Mouse (Mus musculus): ENCODE measurements at regions not wholly inside any gene's neighbourhood (a gene's known extent, or its start where the extent isn't known, plus 50 kb on each side); places are given as distances from the start of the nearest gene placed in this dataset.

GRCm38 (mm10) chr1:69429632-69430031 lies 257.4 kb downstream of the Ikzf2 start:
- Histone ChIP-seq H3K4me2 (ENCODE audit: low read length) (no peak overlapping the region), H3K4me3 (replicated peaks; ENCODE audit: low read depth, low read length) (no peak overlapping the region), H3K36me3 (ENCODE audit: control insufficient read depth, insufficient read depth, low read length) (no peaks in the 10 kb centered on the region), H3K9me3 (ENCODE audit: control insufficient read depth, low read length) (no peaks in the 10 kb centered on the region), H3K4me1 (ENCODE audit: control insufficient read depth, insufficient read depth, low read length) (no peaks in the 10 kb centered on the region), H3K27ac (replicated peaks; ENCODE audit: low read depth, low read length) (no peak overlapping the region), H3K27me3 (ENCODE audit: control insufficient read depth, insufficient read depth, low read length) (no peaks in the 10 kb centered on the region), H3K9ac (replicated peaks; ENCODE audit: low read length) (no peak overlapping the region)
- ATAC-seq (ENCODE audit: low FRiP score, low TSS enrichment) (no peak), DNase-seq (peak; percentile 20)
- WGBS = 23% methylated on average over 5 of the region's 5 CpGs

- Histone ChIP-seq H3K9me3 (ENCODE audit: control insufficient read depth, low read length) (peaks cover 25% of the 10 kb centered on the region), H3K27me3 (ENCODE audit: control insufficient read depth, insufficient read depth, low read length) (no peaks in the 10 kb centered on the region), H3K4me1 (ENCODE audit: control insufficient read depth, insufficient read depth, low read length) (no peaks in the 10 kb centered on the region), H3K27ac (replicated peaks; ENCODE audit: low read depth, low read length) (no peak overlapping the region), H3K4me3 (replicated peaks; ENCODE audit: low read depth, low read length) (no peak overlapping the region), H3K9ac (replicated peaks; ENCODE audit: low read length) (no peak overlapping the region), H3K36me3 (ENCODE audit: control insufficient read depth, insufficient read depth, low read length) (no peaks in the 10 kb centered on the region), H3K4me2 (ENCODE audit: low read length) (no peak overlapping the region)
- WGBS = 84% methylated on average over 2 of the region's 2 CpGs
- DNase-seq (no peak), ATAC-seq (ENCODE audit: low FRiP score, low TSS enrichment) (no peak)
These were observed 289.4 kb downstream of the Ikzf2 start for GRCm38 (mm10) chr1:69397676-69398075.

DNA sequence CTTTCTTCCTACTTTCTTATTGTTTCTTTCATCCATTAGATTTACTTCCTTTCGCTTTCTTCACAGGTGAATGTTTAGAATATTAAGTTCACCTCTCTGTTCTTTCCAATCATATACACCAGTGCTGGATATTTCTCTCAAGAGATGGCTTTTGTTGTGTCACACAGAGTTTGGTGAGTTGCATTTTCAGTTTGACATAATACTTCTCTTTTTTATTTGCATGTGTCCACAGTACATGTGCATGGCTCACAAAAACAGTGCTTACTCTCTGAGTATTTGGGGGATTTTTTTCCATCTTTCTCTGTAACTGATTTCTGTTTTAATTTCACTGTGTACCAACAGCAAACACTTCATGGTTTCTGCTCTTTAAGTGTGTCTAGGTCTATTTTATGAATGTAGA lies 274.5 kb upstream of the Erbb4 start:
- Histone ChIP-seq H3K36me3 (ENCODE audit: control insufficient read depth, insufficient read depth, low read length) (no peaks in the 10 kb centered on the region), H3K9ac (replicated peaks; ENCODE audit: low read length) (no peak overlapping the region), H3K4me2 (ENCODE audit: low read length) (no peak overlapping the region), H3K27ac (replicated peaks; ENCODE audit: low read depth, low read length) (no peak overlapping the region), H3K27me3 (ENCODE audit: control insufficient read depth, insufficient read depth, low read length) (no peaks in the 10 kb centered on the region), H3K9me3 (ENCODE audit: control insufficient read depth, low read length) (no peaks in the 10 kb centered on the region), H3K4me1 (ENCODE audit: control insufficient read depth, insufficient read depth, low read length) (no peaks in the 10 kb centered on the region), H3K4me3 (replicated peaks; ENCODE audit: low read depth, low read length) (no peak overlapping the region)
- DNase-seq = no peak
- 98% methylated on average over 1 of the region's 1 CpGs for WGBS
- no peak for ATAC-seq (ENCODE audit: low FRiP score, low TSS enrichment)

DNA sequence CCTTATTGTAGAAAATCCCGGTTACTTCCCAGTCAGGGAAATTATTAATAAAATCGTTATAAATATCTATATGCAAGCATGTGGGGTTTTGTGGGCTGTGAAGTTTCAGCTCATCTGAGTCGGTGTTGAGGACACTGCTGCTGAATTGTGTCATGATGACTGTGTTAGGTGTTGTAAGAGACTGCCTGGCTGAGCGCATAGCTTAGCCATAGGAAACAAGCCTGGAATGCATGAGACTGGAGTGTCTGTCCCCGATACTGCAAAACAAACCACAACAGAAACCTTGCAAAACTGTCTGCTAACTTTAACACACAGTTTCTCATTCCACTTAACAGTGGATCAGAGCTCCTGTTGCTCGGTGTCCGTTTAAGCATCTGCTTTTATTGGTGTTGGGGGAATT lies 271.9 kb upstream of the Erbb4 start:
- WGBS = 88% methylated on average over 7 of the region's 7 CpGs
- H3K27me3 ChIP-seq (ENCODE audit: control insufficient read depth, insufficient read depth, low read length) = no peaks in the 10 kb centered on the region
- H3K4me2 ChIP-seq (ENCODE audit: low read length) = no peak overlapping the region
- H3K4me3 ChIP-seq (replicated peaks; ENCODE audit: low read depth, low read length) = no peak overlapping the region
- H3K36me3 ChIP-seq (ENCODE audit: control insufficient read depth, insufficient read depth, low read length) = no peaks in the 10 kb centered on the region
- H3K27ac ChIP-seq (replicated peaks; ENCODE audit: low read depth, low read length) = no peak overlapping the region
- H3K9me3 ChIP-seq (ENCODE audit: control insufficient read depth, low read length) = peaks cover 5% of the 10 kb centered on the region; the same call in 1 of the 2 replicates
- ATAC-seq (ENCODE audit: low FRiP score, low TSS enrichment) (no peak), DNase-seq (no peak)
- H3K4me1 ChIP-seq (ENCODE audit: control insufficient read depth, insufficient read depth, low read length) = no peaks in the 10 kb centered on the region
- no peak overlapping the region for H3K9ac ChIP-seq (replicated peaks; ENCODE audit: low read length)

DNA sequence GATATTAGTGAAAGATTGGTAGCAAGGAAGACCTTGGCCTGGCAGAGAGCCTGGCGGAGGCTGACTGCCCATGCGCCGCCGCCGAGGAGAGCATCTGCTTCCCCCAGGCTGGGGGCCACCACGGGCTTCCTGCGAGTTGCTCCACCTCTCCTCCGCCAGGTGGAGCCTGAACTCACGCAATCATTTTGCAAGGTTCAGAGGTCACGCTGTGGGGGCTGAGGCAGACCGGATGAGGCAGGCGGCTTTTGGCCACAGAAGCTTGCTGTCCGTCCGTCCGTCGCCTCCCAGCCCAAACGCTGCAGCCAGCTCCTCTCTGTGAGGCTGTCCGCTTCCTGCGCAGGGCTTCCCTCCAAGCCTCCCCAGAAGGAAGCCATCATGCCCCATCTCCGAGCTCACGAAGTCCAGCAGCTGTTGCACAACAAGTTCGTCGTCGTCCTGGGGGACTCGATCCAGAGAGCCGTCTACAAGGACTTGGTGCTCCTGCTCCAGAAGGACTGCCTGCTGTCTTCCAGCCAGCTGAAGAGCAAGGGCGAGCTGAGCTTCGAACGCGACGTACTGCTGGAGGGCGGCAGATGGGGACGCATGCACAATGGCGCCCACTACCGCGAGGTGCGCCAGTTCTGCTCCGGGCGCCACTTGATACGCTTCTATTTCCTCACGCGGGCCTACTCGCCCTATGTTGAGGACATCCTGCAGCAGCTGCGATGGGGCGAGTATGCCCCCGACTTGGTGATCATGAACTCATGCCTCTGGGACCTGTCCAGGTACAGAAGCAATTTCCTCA lies 269.3 kb upstream of the Erbb4 start:
- Histone ChIP-seq H3K4me2 (ENCODE audit: low read length) (no peak overlapping the region), H3K9me3 (ENCODE audit: control insufficient read depth, low read length) (peaks cover 5% of the 10 kb centered on the region; the same call in 1 of the 2 replicates), H3K9ac (replicated peaks; ENCODE audit: low read length) (no peak overlapping the region), H3K36me3 (ENCODE audit: control insufficient read depth, insufficient read depth, low read length) (no peaks in the 10 kb centered on the region), H3K27me3 (ENCODE audit: control insufficient read depth, insufficient read depth, low read length) (no peaks in the 10 kb centered on the region), H3K4me3 (replicated peaks; ENCODE audit: low read depth, low read length) (no peak overlapping the region), H3K27ac (replicated peaks; ENCODE audit: low read depth, low read length) (no peak overlapping the region), H3K4me1 (ENCODE audit: control insufficient read depth, insufficient read depth, low read length) (no peaks in the 10 kb centered on the region)
- WGBS = 97% methylated on average over 46 of the region's 46 CpGs
- no peak for DNase-seq
- no peak for ATAC-seq (ENCODE audit: low FRiP score, low TSS enrichment)

DNA sequence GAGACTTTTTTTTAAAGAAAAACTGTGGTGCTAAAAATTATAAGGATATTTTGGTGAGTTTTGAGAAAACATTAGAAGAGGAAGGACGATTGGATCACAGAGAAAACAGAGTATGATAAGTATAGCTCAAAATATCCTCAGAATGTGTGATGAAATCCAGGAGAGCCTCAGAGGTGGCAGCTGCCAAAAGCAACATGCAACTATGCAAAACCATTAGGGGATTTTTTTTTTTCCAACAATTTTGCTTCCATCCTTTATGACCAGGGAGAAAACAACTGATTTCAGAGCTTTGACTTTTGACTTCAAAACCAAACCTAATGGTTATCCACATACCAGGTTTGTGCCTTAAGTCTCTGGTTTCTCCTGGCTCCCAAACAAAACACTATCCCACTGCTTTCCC lies 267.4 kb upstream of the Erbb4 start:
- Histone ChIP-seq H3K36me3 (ENCODE audit: control insufficient read depth, insufficient read depth, low read length) (no peaks in the 10 kb centered on the region), H3K27me3 (ENCODE audit: control insufficient read depth, insufficient read depth, low read length) (no peaks in the 10 kb centered on the region), H3K4me3 (replicated peaks; ENCODE audit: low read depth, low read length) (no peak overlapping the region), H3K27ac (replicated peaks; ENCODE audit: low read depth, low read length) (no peak overlapping the region), H3K4me1 (ENCODE audit: control insufficient read depth, insufficient read depth, low read length) (no peaks in the 10 kb centered on the region), H3K9me3 (ENCODE audit: control insufficient read depth, low read length) (peaks cover 5% of the 10 kb centered on the region; the same call in 1 of the 2 replicates), H3K9ac (replicated peaks; ENCODE audit: low read length) (no peak overlapping the region), H3K4me2 (ENCODE audit: low read length) (no peak overlapping the region)
- 63% methylated on average over 1 of the region's 1 CpGs for WGBS
- DNase-seq (no peak), ATAC-seq (ENCODE audit: low FRiP score, low TSS enrichment) (no peak)

GRCm38 (mm10) chr1:69370078-69370477 lies 262.2 kb upstream of the Erbb4 start:
- no peak for DNase-seq
- Histone ChIP-seq H3K9me3 (ENCODE audit: control insufficient read depth, low read length) (no peaks in the 10 kb centered on the region), H3K9ac (replicated peaks; ENCODE audit: low read length) (no peak overlapping the region), H3K4me1 (ENCODE audit: control insufficient read depth, insufficient read depth, low read length) (no peaks in the 10 kb centered on the region), H3K27me3 (ENCODE audit: control insufficient read depth, insufficient read depth, low read length) (no peaks in the 10 kb centered on the region), H3K36me3 (ENCODE audit: control insufficient read depth, insufficient read depth, low read length) (no peaks in the 10 kb centered on the region), H3K4me3 (replicated peaks; ENCODE audit: low read depth, low read length) (no peak overlapping the region), H3K4me2 (ENCODE audit: low read length) (no peak overlapping the region), H3K27ac (replicated peaks; ENCODE audit: low read depth, low read length) (no peak overlapping the region)
- WGBS = 89% methylated on average over 2 of the region's 2 CpGs
- ATAC-seq (ENCODE audit: low FRiP score, low TSS enrichment) = no peak

GRCm38 (mm10) chr1:69367531-69367930 lies 259.7 kb upstream of the Erbb4 start:
- ATAC-seq (ENCODE audit: low FRiP score, low TSS enrichment) (no peak), DNase-seq (peak; percentile 14)
- no peaks in the 10 kb centered on the region for H3K36me3 ChIP-seq (ENCODE audit: control insufficient read depth, insufficient read depth, low read length)
- H3K9ac ChIP-seq (replicated peaks; ENCODE audit: low read length) = no peak overlapping the region
- H3K4me2 ChIP-seq (ENCODE audit: low read length) = no peak overlapping the region
- no peak overlapping the region for H3K4me3 ChIP-seq (replicated peaks; ENCODE audit: low read depth, low read length)
- H3K27me3 ChIP-seq (ENCODE audit: control insufficient read depth, insufficient read depth, low read length) = no peaks in the 10 kb centered on the region
- 67% methylated on average over 1 of the region's 1 CpGs for WGBS
- no peaks in the 10 kb centered on the region for H3K4me1 ChIP-seq (ENCODE audit: control insufficient read depth, insufficient read depth, low read length)
- no peaks in the 10 kb centered on the region for H3K9me3 ChIP-seq (ENCODE audit: control insufficient read depth, low read length)
- H3K27ac ChIP-seq (replicated peaks; ENCODE audit: low read depth, low read length) = no peak overlapping the region

DNA sequence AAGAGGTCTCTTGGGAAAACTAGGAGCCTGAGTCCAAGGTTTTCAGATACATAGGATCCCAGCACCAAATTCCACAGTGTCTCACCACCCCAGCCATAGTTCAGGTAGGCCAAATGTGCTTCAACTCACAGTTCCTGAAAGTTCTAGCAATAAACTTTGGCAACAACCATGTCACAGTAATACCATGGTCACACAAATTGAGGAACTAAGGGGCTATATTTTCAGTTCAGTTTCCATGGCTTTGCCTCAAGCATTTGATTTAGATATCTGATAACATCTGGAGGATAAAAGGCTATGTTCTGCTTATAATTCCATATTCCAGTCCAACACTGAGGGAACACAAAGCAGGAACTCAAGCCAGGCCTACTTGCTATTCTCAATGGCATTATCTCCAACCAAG lies 256.2 kb upstream of the Erbb4 start:
- no peaks in the 10 kb centered on the region for H3K36me3 ChIP-seq (ENCODE audit: control insufficient read depth, insufficient read depth, low read length)
- H3K4me2 ChIP-seq (ENCODE audit: low read length) = no peak overlapping the region
- H3K4me3 ChIP-seq (replicated peaks; ENCODE audit: low read depth, low read length) = no peak overlapping the region
- no peaks in the 10 kb centered on the region for H3K4me1 ChIP-seq (ENCODE audit: control insufficient read depth, insufficient read depth, low read length)
- H3K9me3 ChIP-seq (ENCODE audit: control insufficient read depth, low read length) = no peaks in the 10 kb centered on the region
- ATAC-seq (ENCODE audit: low FRiP score, low TSS enrichment) (no peak), DNase-seq (no peak)
- H3K9ac ChIP-seq (replicated peaks; ENCODE audit: low read length) = no peak overlapping the region
- no peaks in the 10 kb centered on the region for H3K27me3 ChIP-seq (ENCODE audit: control insufficient read depth, insufficient read depth, low read length)
- no peak overlapping the region for H3K27ac ChIP-seq (replicated peaks; ENCODE audit: low read depth, low read length)

All from midbrain, embryonic 14.5 days (tissue).